Mouse (Mus musculus) fibroblast of lung, adult 2 months (primary cell): ENCODE measurements around the gene Copz2.
"Not testable (repeated sequence)": the region's sequence is repeated elsewhere in the genome, so short reads cannot be mapped to it uniquely, and the experiment has no call there.

Experiments
- DNase-seq: peaks from one replicate; pipeline ENCODE4 v3.0.0-alpha.2; 2011; ENCODE audit warnings: low read depth

Gene Copz2

GRCm38 (mm10) chr11:96829403-96829812, 20.3 kb upstream of the Copz2 start:
- DNase-seq, result no peak

- peak; percentile 97 for DNase-seq
These were observed 19.7 kb upstream of the Copz2 start, which contains the start of gene Nfe2l1 for GRCm38 (mm10) chr11:96829813-96830538. Nfe2l1 (minus strand) TSS chr11:96829968.

DNA sequence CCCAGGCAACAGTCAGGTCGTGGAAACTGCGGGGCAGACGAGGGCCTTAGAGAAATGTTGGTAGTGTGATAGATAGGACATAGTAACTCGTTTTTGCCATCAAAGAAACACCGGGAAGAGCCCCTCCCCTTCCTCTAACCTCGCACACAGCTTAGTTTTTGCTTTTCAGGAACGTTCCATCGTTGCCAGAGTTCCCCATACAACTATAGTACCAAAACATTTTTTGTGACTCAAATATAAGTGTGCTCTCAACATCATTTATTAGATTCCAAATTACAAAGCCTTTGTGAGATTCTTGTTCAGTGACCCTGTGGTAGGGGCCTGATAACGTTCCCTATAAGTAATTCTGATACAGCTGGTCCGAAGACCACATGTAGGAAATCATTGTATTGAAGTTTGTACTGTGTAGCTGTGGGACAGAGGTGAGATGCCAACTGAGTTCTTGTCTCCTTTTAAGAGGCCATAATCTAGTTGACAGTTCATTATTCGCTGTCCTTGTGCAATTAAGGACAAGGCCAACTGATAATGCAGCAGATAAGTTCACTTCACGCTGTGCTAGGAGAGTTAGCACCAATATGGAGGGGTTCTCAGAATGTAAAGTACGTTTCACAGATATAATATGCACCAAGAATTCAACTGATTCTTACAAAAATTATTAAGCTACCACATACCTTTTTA, 19.0 kb upstream of the Copz2 start:
- DNase-seq, result no peak

DNA sequence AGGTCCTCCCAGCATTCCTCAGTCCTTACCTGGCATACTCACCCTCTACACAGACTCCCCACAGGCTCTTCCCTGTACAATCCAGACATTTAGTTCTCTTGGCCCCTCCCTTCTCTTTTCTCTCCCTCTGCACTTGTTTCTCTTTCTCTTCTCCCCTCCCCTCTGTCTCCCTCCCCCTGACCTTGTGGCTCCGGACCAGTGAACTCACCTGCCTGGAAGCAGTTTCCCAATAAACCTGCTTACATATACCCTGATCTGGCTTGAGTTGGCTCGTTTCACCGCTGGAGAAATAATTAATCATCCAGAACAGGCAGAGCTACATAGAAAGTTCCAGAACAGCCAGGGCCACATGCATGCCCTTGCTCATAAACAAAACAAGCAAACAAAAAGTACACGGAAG, 18.2 kb upstream of the Copz2 start:
- DNase-seq, result no peak

GRCm38 (mm10) chr11:96832541-96832940, 17.1 kb upstream of the Copz2 start:
- DNase-seq, result no peak

DNA sequence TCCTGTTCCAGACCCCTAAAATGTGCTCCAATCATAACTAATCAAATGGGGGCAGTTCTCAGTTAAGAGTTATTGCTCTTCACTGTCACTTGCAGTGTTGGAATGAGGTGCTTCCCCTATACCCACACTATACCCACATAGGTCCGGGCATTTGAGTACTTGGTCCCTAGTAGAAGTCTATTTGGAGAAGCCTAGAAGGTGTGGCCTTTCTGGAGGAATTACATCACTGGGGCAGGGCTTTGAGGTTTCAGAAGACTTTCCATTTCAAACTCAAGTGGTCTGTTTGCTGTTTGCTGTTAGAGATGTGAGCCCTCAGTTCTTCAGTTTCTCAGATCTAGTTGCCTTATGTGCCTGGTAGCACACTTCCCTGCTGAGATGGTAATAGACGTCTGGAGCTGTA, 16.7 kb upstream of the Copz2 start:
- no peak for DNase-seq

DNA sequence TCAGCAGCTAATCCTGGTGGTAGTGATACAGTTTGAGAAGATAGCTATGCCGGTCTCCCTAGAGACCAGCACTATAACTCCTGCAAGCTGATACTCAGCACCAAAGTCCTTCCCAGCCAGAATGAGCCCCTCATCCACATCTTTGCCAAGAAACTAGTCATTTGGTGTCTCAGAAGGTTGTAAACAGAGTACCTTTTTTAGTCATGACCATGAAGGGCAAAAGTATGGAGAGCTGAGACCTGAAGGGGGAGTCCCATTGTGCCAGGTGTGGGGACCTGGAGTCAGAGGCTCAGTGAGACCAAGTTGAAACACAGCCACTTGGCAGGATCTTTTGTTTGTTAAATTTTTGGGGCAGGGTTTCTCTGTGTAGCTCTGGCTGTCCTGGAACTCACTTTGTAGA, 15.5 kb upstream of the Copz2 start:
- no peak for DNase-seq

DNA sequence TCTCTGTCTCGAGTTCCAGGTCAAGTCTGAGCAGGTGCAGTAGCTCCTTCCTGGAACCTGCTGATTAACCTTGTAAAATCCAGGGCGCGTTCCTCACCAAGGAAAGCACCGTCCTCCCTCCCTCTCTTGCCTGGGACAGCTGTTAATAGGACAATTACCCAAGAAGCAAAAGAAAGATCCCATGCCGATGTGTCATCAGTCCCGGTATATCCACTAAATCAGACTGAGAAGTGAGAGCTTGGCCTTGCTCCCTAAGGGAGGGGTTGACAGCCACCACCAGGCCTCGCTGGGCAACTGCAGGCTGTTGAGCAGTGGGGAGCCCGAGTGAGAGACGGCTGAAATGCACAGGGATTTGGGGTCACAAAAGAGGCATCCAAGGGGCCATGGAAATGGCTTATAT, 12.4 kb upstream of the Copz2 start:
- DNase-seq, result no peak

DNA sequence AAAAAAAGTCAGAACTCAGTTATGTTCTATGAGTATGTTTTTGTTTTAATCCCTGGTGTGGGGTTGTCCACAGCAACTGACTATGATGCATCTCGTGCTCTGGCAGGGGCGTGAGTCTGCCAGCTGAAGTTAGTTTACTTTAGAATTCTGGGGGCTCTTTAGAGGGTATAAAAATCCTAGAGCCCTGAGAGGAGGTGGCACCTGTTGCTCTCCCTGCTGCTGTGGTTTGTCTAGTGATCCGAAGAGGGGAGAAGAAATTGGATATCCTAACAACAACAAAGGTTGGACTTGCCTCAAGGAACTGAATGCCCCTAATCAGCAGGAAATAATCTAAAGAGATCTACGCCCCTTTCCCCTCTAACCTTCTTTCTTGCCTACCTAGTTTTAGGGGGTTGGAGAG, 11.3 kb upstream of the Copz2 start:
- DNase-seq, result no peak

DNA sequence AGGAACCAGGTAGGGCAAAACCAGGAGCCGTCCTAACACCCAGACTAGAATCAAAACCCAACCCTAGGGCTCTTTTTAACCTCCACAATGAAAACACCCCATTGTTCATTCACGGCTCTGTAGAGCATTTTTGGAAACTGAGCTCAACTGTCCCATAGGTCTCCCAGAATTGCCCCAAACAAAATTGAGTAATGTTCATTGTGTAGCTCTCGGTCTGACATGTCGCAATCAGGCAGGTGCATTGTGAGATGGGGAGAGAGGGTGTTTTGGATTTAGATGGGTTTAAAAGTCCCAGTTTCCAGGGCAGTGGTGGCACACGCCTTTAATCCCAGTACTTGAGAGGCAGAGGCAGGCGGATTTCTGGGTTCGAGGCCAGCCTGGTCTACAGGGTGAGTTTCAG, 10.2 kb upstream of the Copz2 start:
- no peak for DNase-seq

- no peak for DNase-seq
These were observed 9.8 kb upstream of the Copz2 start for GRCm38 (mm10) chr11:96839877-96840276.

GRCm38 (mm10) chr11:96840290-96840689, 9.4 kb upstream of the Copz2 start:
- no peak for DNase-seq

DNA sequence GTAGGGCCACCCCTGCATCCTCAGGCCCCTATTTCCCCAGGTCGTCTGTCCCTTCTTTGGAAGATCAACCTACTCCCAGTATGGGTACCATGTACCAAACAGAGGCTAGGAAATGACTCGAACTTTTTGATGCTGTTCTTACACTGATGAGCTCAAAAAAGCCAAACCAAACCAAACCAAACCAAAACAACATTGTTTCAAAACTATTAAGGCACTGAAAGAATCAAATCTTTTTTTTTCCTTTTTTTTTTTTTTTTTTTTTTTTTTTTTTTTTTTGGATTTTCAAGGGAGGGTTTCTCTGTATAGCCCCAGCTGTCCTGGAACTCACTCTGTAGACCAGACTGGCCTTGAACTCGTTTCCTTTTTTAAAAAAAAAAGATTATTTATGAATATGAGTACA, 6.0 kb upstream of the Copz2 start:
- no peak for DNase-seq

DNA sequence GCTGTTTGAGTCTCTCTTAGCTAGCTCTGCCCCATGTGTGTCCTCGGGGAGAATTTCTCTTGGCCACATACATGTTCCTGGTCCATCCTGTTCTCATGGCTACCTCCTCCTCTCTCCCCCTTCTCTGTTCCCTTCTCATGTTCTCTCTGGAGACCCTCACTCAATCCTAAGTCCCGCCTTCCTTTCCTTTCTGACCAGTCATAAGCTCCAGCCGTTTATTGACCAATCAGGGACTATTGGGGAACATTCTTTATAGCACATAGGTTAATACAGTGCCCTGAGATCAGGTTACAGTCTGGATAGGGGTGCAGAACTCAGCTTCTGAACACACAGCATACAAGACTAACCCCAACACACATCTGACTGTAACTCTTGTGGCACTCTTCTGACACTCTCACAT, 2.4 kb upstream of the Copz2 start:
- no peak for DNase-seq

GRCm38 (mm10) chr11:96848694-96849093, 976 bp upstream of the Copz2 start:
- DNase-seq, result no peak

GRCm38 (mm10) chr11:96849145-96849544, 525 bp upstream of the Copz2 start:
- not testable (repeated sequence) for DNase-seq

- DNase-seq, result no peak
These were observed 7.8 kb downstream of the Copz2 start for GRCm38 (mm10) chr11:96857446-96857845.

- DNase-seq, result no peak
These were observed 10.0 kb downstream of the Copz2 start for GRCm38 (mm10) chr11:96859635-96860034.

GRCm38 (mm10) chr11:96860564-96860963, 10.9 kb downstream of the Copz2 start:
- DNase-seq, result peak; percentile 65

GRCm38 (mm10) chr11:96861446-96861845, 11.8 kb downstream of the Copz2 start:
- peak; percentile 83 for DNase-seq

- DNase-seq, result peak; percentile 88
These were observed 12.2 kb downstream of the Copz2 start for GRCm38 (mm10) chr11:96861878-96862289.

GRCm38 (mm10) chr11:96862534-96862933, 12.9 kb downstream of the Copz2 start:
- no peak for DNase-seq

GRCm38 (mm10) chr11:96863206-96863995, 13.7 kb downstream of the Copz2 start:
- DNase-seq, result no peak
